Mouse (Mus musculus): ENCODE data around the gene Hrh3. TPM values are rescaled to one million over a fixed set of nuclear protein-coding genes. Genes with fewer than 3 reads are reported as not detected.

The Hrh3 gene
- polyA plus RNA-seq, 1 experiment from 2014 or later: 0.20 TPM

DNA sequence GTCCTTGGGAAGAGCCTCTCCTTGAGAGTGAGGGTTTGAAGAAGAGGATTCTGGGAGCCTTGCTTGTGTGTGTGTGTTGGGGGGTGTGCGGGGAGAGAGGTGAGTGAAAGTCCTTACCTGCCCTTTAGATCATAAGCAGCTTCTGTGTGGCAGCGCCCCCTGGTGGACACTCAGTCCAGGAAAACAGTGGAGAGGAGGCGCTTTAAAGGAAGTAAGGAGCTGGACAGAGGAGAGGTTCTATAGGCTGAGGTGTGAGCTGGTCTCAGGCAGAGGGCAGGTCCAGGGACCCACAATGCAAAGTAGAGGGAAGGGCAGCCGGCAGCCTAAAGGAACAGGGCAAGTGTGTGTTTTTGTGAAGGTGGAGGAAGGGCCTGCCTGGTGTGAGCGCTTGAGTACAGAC, 53.3 kb downstream of the Hrh3 start:
- H3K4me1 ChIP-seq (ENCODE audit: control insufficient read depth, insufficient read depth, low read length): no peaks in the 10 kb centered on the region
- peaks cover 6% of the 10 kb centered on the region for H3K36me3 ChIP-seq (ENCODE audit: control insufficient read depth, insufficient read depth)
- no peak overlapping the region for H3K27ac ChIP-seq (ENCODE audit: low read length)
- 0 out of 2 replicates have a peak, but pooled peaks have one; percentile 34 for ATAC-seq (replicated peaks; ENCODE audit: extremely low read depth, insufficient read depth, low FRiP score)
- 30% methylated on average over 5 of the region's 5 CpGs for WGBS
- H3K9ac ChIP-seq (ENCODE audit: low read length): no peak overlapping the region
- H3K27me3 ChIP-seq (ENCODE audit: control insufficient read depth, insufficient read depth, low read length): no peaks in the 10 kb centered on the region
- no peaks in the 10 kb centered on the region for H3K9me3 ChIP-seq (replicated peaks; ENCODE audit: control insufficient read depth, low read length)
- no peak overlapping the region for H3K4me3 ChIP-seq (ENCODE audit: low read length)
- H3K4me2 ChIP-seq (ENCODE audit: low read depth, low read length): no peak overlapping the region

Other genes with a start within 250 kb of the Hrh3 start
- gene Taf4, start 127.8 kb downstream of the Hrh3 start, polyA plus RNA-seq (2015; fragmentation: Nextera tagmentation; extraction: Ambion mirVana): 2.1 TPM in 2 replicates
- gene Lsm14b, start 79.5 kb downstream of the Hrh3 start, polyA plus RNA-seq (2015; fragmentation: Nextera tagmentation; extraction: Ambion mirVana): 4.5 and 6.7 TPM in 2 replicates
- gene Psma7, start 62.1 kb downstream of the Hrh3 start, polyA plus RNA-seq (2015; fragmentation: Nextera tagmentation; extraction: Ambion mirVana): 389 and 421 TPM in 2 replicates
- gene Ss18l1, start 62.0 kb downstream of the Hrh3 start, polyA plus RNA-seq (2015; fragmentation: Nextera tagmentation; extraction: Ambion mirVana): 3.2 and 3.5 TPM in 2 replicates
- gene Mtg2, start 33.9 kb downstream of the Hrh3 start, polyA plus RNA-seq (2015; fragmentation: Nextera tagmentation; extraction: Ambion mirVana): 30.2 and 30.8 TPM in 2 replicates
- gene Osbpl2, start 14.8 kb upstream of the Hrh3 start, polyA plus RNA-seq (2015; fragmentation: Nextera tagmentation; extraction: Ambion mirVana): 35.0 TPM in 2 replicates
- 133 and 148 TPM in 2 replicates for gene Adrm1, start 67.0 kb upstream of the Hrh3 start, polyA plus RNA-seq (2015; fragmentation: Nextera tagmentation; extraction: Ambion mirVana)
- gene Lama5, start 121.4 kb upstream of the Hrh3 start, polyA plus RNA-seq (2015; fragmentation: Nextera tagmentation; extraction: Ambion mirVana): 17.7 and 32.1 TPM in 2 replicates
- 208 and 247 TPM in 2 replicates for gene Rps21, start 152.9 kb upstream of the Hrh3 start, polyA plus RNA-seq (2015; fragmentation: Nextera tagmentation; extraction: Ambion mirVana)
- 6.1 and 9.9 TPM in 2 replicates for gene Cables2, start 169.0 kb upstream of the Hrh3 start, polyA plus RNA-seq (2015; fragmentation: Nextera tagmentation; extraction: Ambion mirVana)
- gene Rbbp8nl, start 185.4 kb upstream of the Hrh3 start, polyA plus RNA-seq (2015; fragmentation: Nextera tagmentation; extraction: Ambion mirVana): 0.05 and 0.22 TPM in 2 replicates
- 3.9 and 5.7 TPM in 2 replicates for gene Gata5, start 230.2 kb upstream of the Hrh3 start, polyA plus RNA-seq (2015; fragmentation: Nextera tagmentation; extraction: Ambion mirVana)